Mouse (Mus musculus): Measurements from ENCODE around the gene Prss16.

Gene Prss16

GRCm38 (mm10) chr13:22006334-22007120 lies 3.0 kb downstream of the Prss16 start:
- peak; percentile 53 for DNase-seq

- DNase-seq, result peak; percentile 40
These were observed 3.8 kb downstream of the Prss16 start for GRCm38 (mm10) chr13:22005605-22006333.

- no peak for DNase-seq
These were observed 7.7 kb downstream of the Prss16 start for GRCm38 (mm10) chr13:22001823-22002222.

- DNase-seq, result no peak
These were observed 8.2 kb downstream of the Prss16 start for GRCm38 (mm10) chr13:22001346-22001745.

GRCm38 (mm10) chr13:21999147-21999546 lies 10.4 kb downstream of the Prss16 start:
- no peak for DNase-seq

GRCm38 (mm10) chr13:21998412-21998811 lies 11.1 kb downstream of the Prss16 start:
- no peak for DNase-seq

GRCm38 (mm10) chr13:21997821-21998220 lies 11.7 kb downstream of the Prss16 start:
- no peak for DNase-seq

GRCm38 (mm10) chr13:21997201-21997820 lies 12.2 kb downstream of the Prss16 start:
- no peak for DNase-seq

GRCm38 (mm10) chr13:21996840-21997185 lies 12.7 kb downstream of the Prss16 start:
- DNase-seq, result no peak

- DNase-seq, result no peak
These were observed 13.3 kb downstream of the Prss16 start for GRCm38 (mm10) chr13:21996101-21996839.

GRCm38 (mm10) chr13:21995331-21995914 lies 14.1 kb downstream of the Prss16 start:
- DNase-seq, result peak; percentile 31

GRCm38 (mm10) chr13:21994896-21995295 lies 14.6 kb downstream of the Prss16 start:
- no peak for DNase-seq

- DNase-seq, result peak; percentile 19
These were observed 15.4 kb downstream of the Prss16 start for GRCm38 (mm10) chr13:21993957-21994738.

- no peak for DNase-seq
These were observed 17.0 kb downstream of the Prss16 start for GRCm38 (mm10) chr13:21992550-21992949.

- DNase-seq, result no peak
These were observed 25.1 kb downstream of the Prss16 start for GRCm38 (mm10) chr13:21984486-21984885.

- no peak for DNase-seq
These were observed 27.7 kb downstream of the Prss16 start for GRCm38 (mm10) chr13:21981803-21982193.

- DNase-seq, result peak; percentile 17
These were observed 28.4 kb downstream of the Prss16 start, which contains the start of gene Pom121l2 for GRCm38 (mm10) chr13:21980981-21981802. Gene Pom121l2, plus strand, starts transcription at chr13:21981194.

GRCm38 (mm10) chr13:21974726-21975473 lies 34.6 kb downstream of the Prss16 start:
- DNase-seq, result peak; percentile 78

- peak; percentile 93 for DNase-seq
These were observed 35.3 kb downstream of the Prss16 start for GRCm38 (mm10) chr13:21974221-21974725.

GRCm38 (mm10) chr13:21971641-21972040 lies 37.9 kb downstream of the Prss16 start:
- no peak for DNase-seq
